Mouse (Mus musculus): ENCODE measurements around the gene Anxa5. TPM values are rescaled to one million over a fixed set of nuclear protein-coding genes. Genes with fewer than 3 reads are reported as not detected.

Gene Anxa5
- polyA plus RNA-seq, 1 experiment from 2014 or later, result 184 TPM

GRCm38 (mm10) chr3:36474421-36474820 is 1.3 kb downstream of the Anxa5 start:
- peak overlapping the region; percentile 76 for H3K4me3 ChIP-seq (ENCODE audit: low read depth, low read length)
- H3K9me3 ChIP-seq (ENCODE audit: control insufficient read depth), result no peaks in the 10 kb centered on the region
- 80% methylated on average over 5 of the region's 5 CpGs for WGBS
- H3K27me3 ChIP-seq (replicated peaks; ENCODE audit: control insufficient read depth, insufficient read depth, low read length), result no peaks in the 10 kb centered on the region
- ATAC-seq, result no peak
- TF ChIP-seq CTCF (IDR thresholded peaks at IDR 0.05; ENCODE audit: low read depth), result no peak
- no peak overlapping the region for H3K9ac ChIP-seq (ENCODE audit: low read depth, low read length)
- H3K4me2 ChIP-seq (replicated peaks; ENCODE audit: low read depth), result peak overlapping the region; percentile 98
- H3K36me3 ChIP-seq (ENCODE audit: control insufficient read depth, insufficient read depth), result no peaks in the 10 kb centered on the region
- no peak overlapping the region for H3K27ac ChIP-seq (ENCODE audit: low read depth, low read length)
- peaks cover 9% of the 10 kb centered on the region for H3K4me1 ChIP-seq (replicated peaks; ENCODE audit: control insufficient read depth, insufficient read depth, low read length)

GRCm38 (mm10) chr3:36473222-36473621 is 2.5 kb downstream of the Anxa5 start:
- ATAC-seq, result no peak
- Histone ChIP-seq H3K4me2 (replicated peaks; ENCODE audit: low read depth) (no peak overlapping the region), H3K9ac (ENCODE audit: low read depth, low read length) (no peak overlapping the region), H3K36me3 (ENCODE audit: control insufficient read depth, insufficient read depth) (no peaks in the 10 kb centered on the region), H3K27ac (ENCODE audit: low read depth, low read length) (no peak overlapping the region), H3K9me3 (ENCODE audit: control insufficient read depth) (no peaks in the 10 kb centered on the region), H3K4me3 (ENCODE audit: low read depth, low read length) (no peak overlapping the region), H3K27me3 (replicated peaks; ENCODE audit: control insufficient read depth, insufficient read depth, low read length) (no peaks in the 10 kb centered on the region), H3K4me1 (replicated peaks; ENCODE audit: control insufficient read depth, insufficient read depth, low read length) (peaks cover 9% of the 10 kb centered on the region)
- 93% methylated on average over 5 of the region's 5 CpGs for WGBS
- TF ChIP-seq CTCF (IDR thresholded peaks at IDR 0.05; ENCODE audit: low read depth), result no peak

- Histone ChIP-seq H3K4me1 (replicated peaks; ENCODE audit: control insufficient read depth, insufficient read depth, low read length) (peaks cover 7% of the 10 kb centered on the region), H3K4me2 (replicated peaks; ENCODE audit: low read depth) (no peak overlapping the region), H3K27ac (ENCODE audit: low read depth, low read length) (no peak overlapping the region), H3K4me3 (ENCODE audit: low read depth, low read length) (no peak overlapping the region), H3K9me3 (ENCODE audit: control insufficient read depth) (no peaks in the 10 kb centered on the region), H3K36me3 (ENCODE audit: control insufficient read depth, insufficient read depth) (no peaks in the 10 kb centered on the region), H3K27me3 (replicated peaks; ENCODE audit: control insufficient read depth, insufficient read depth, low read length) (no peaks in the 10 kb centered on the region), H3K9ac (ENCODE audit: low read depth, low read length) (no peak overlapping the region)
- no peak for TF ChIP-seq CTCF (IDR thresholded peaks at IDR 0.05; ENCODE audit: low read depth)
- no peak for ATAC-seq
- 46% methylated on average over 4 of the region's 4 CpGs for WGBS
These were observed 3.8 kb downstream of the Anxa5 start for GRCm38 (mm10) chr3:36471856-36472255.

GRCm38 (mm10) chr3:36468871-36469270 is 6.8 kb downstream of the Anxa5 start:
- no peak for ATAC-seq
- no peaks in the 10 kb centered on the region for H3K27me3 ChIP-seq (replicated peaks; ENCODE audit: control insufficient read depth, insufficient read depth, low read length)
- H3K9ac ChIP-seq (ENCODE audit: low read depth, low read length), result no peak overlapping the region
- 63% methylated on average over 2 of the region's 2 CpGs for WGBS
- H3K4me1 ChIP-seq (replicated peaks; ENCODE audit: control insufficient read depth, insufficient read depth, low read length), result peaks cover 3% of the 10 kb centered on the region; the same call in 1 of the 2 replicates
- peaks cover under 1% of the 10 kb centered on the region; the same call in 1 of the 2 replicates for H3K36me3 ChIP-seq (ENCODE audit: control insufficient read depth, insufficient read depth)
- H3K9me3 ChIP-seq (ENCODE audit: control insufficient read depth), result no peaks in the 10 kb centered on the region
- no peak overlapping the region for H3K27ac ChIP-seq (ENCODE audit: low read depth, low read length)
- TF ChIP-seq CTCF (IDR thresholded peaks at IDR 0.05; ENCODE audit: low read depth), result no peak
- H3K4me2 ChIP-seq (replicated peaks; ENCODE audit: low read depth), result no peak overlapping the region
- H3K4me3 ChIP-seq (ENCODE audit: low read depth, low read length), result no peak overlapping the region

- Histone ChIP-seq H3K4me2 (replicated peaks; ENCODE audit: low read depth) (no peak overlapping the region), H3K27me3 (replicated peaks; ENCODE audit: control insufficient read depth, insufficient read depth, low read length) (no peaks in the 10 kb centered on the region), H3K9me3 (ENCODE audit: control insufficient read depth) (no peaks in the 10 kb centered on the region), H3K27ac (ENCODE audit: low read depth, low read length) (no peak overlapping the region), H3K9ac (ENCODE audit: low read depth, low read length) (no peak overlapping the region), H3K36me3 (ENCODE audit: control insufficient read depth, insufficient read depth) (peaks cover 6% of the 10 kb centered on the region; the same call in 1 of the 2 replicates), H3K4me3 (ENCODE audit: low read depth, low read length) (no peak overlapping the region), H3K4me1 (replicated peaks; ENCODE audit: control insufficient read depth, insufficient read depth, low read length) (no peaks in the 10 kb centered on the region)
- ATAC-seq, result peak; percentile 78
- 81% methylated on average over 7 of the region's 7 CpGs for WGBS
- TF ChIP-seq CTCF (IDR thresholded peaks at IDR 0.05; ENCODE audit: low read depth), result no peak
These were observed 8.1 kb downstream of the Anxa5 start for GRCm38 (mm10) chr3:36467632-36468031.

GRCm38 (mm10) chr3:36465538-36465937 is 10.2 kb downstream of the Anxa5 start:
- no peak for ATAC-seq
- no peak for TF ChIP-seq CTCF (IDR thresholded peaks at IDR 0.05; ENCODE audit: low read depth)
- Histone ChIP-seq H3K9me3 (ENCODE audit: control insufficient read depth) (no peaks in the 10 kb centered on the region), H3K27me3 (replicated peaks; ENCODE audit: control insufficient read depth, insufficient read depth, low read length) (no peaks in the 10 kb centered on the region), H3K9ac (ENCODE audit: low read depth, low read length) (no peak overlapping the region), H3K4me1 (replicated peaks; ENCODE audit: control insufficient read depth, insufficient read depth, low read length) (no peaks in the 10 kb centered on the region), H3K4me2 (replicated peaks; ENCODE audit: low read depth) (no peak overlapping the region), H3K27ac (ENCODE audit: low read depth, low read length) (no peak overlapping the region), H3K36me3 (ENCODE audit: control insufficient read depth, insufficient read depth) (peaks cover 7% of the 10 kb centered on the region; the same call in 1 of the 2 replicates), H3K4me3 (ENCODE audit: low read depth, low read length) (no peak overlapping the region)
- WGBS, result 52% methylated on average over 7 of the region's 7 CpGs

- Histone ChIP-seq H3K27ac (ENCODE audit: low read depth, low read length) (no peak overlapping the region), H3K36me3 (ENCODE audit: control insufficient read depth, insufficient read depth) (peaks cover 14% of the 10 kb centered on the region; the same call in 1 of the 2 replicates), H3K9ac (ENCODE audit: low read depth, low read length) (no peak overlapping the region), H3K9me3 (ENCODE audit: control insufficient read depth) (no peaks in the 10 kb centered on the region), H3K27me3 (replicated peaks; ENCODE audit: control insufficient read depth, insufficient read depth, low read length) (no peaks in the 10 kb centered on the region), H3K4me3 (ENCODE audit: low read depth, low read length) (no peak overlapping the region), H3K4me2 (replicated peaks; ENCODE audit: low read depth) (no peak overlapping the region), H3K4me1 (replicated peaks; ENCODE audit: control insufficient read depth, insufficient read depth, low read length) (no peaks in the 10 kb centered on the region)
- no peak for TF ChIP-seq CTCF (IDR thresholded peaks at IDR 0.05; ENCODE audit: low read depth)
- 14% methylated on average over 1 of the region's 1 CpGs for WGBS
- no peak for ATAC-seq
These were observed 13.3 kb downstream of the Anxa5 start for GRCm38 (mm10) chr3:36462348-36462747.

All from intestine, postnatal 0 days (tissue).